Comparison of ENCODE assay signal across 29 mouse cellular contexts in genomic region chr11:62816591-62816990, GRCm38 (mm10). TPM values are rescaled to one million over a fixed set of nuclear protein-coding genes. Genes with fewer than 3 reads are reported as not detected.
DNase-seq lines count a peak whose midpoint lies in the region; ATAC-seq and TF ChIP-seq lines count a peak whose summit lies in the region.
"Had no signal": no experiment of that assay in that cellular context is flagged by ENCODE, and none has a peak within 500 bp of the region (broad histone marks: within the 10 kb centered on the region; RNA-seq: fewer than 3 reads in every experiment).

No protein-coding gene starts in this region.

- H3K4me2 ChIP-seq in limb, embryonic 14.5 days (replicated peaks; ENCODE audit: low read depth, low read length, severe bottlenecking) = no peak overlapping the region
- H3K4me2 ChIP-seq: embryonic facial prominence, embryonic 13.5 days; forebrain, embryonic 13.5 days; hindbrain, embryonic 14.5 days had no signal

- 45% methylated on average over 6 of the region's 6 CpGs for WGBS in limb, embryonic 14.5 days
- 93% methylated on average over 6 of the region's 6 CpGs for WGBS in limb, embryonic 10.5 days

- no peaks in the 10 kb centered on the region for H3K27me3 ChIP-seq in limb, embryonic 14.5 days (ENCODE audit: control insufficient read depth, insufficient read depth, low read length)
- peaks cover 8% of the 10 kb centered on the region; the same call in 1 of the 2 replicates for H3K27me3 ChIP-seq in limb, embryonic 10.5 days (ENCODE audit: low read depth, poor library complexity, severe bottlenecking)
- H3K27me3 ChIP-seq: embryonic facial prominence, embryonic 13.5 days; forebrain, embryonic 13.5 days; Patski had no signal

- H3K36me3 ChIP-seq in limb, embryonic 14.5 days (ENCODE audit: control insufficient read depth, insufficient read depth, low read length) = no peaks in the 10 kb centered on the region
- no peaks in the 10 kb centered on the region for H3K36me3 ChIP-seq in limb, embryonic 10.5 days
- H3K36me3 ChIP-seq: embryonic facial prominence, embryonic 13.5 days; forebrain, embryonic 10.5 days; G1E; heart, embryonic 10.5 days; hindbrain, embryonic 10.5 days had no signal

- ATAC-seq in limb, embryonic 14.5 days (ENCODE audit: low FRiP score, low read depth) = no peak
- ATAC-seq: forebrain, embryonic 13.5 days; forebrain, embryonic 16.5 days; intestine, postnatal 0 days; Patski had no signal

- TF ChIP-seq POLR2A in limb, embryonic 14.5 days (IDR thresholded peaks at IDR 0.05; ENCODE audit: borderline replicate concordance, extremely low read depth, insufficient read depth, insufficient read length) = no peak

- H3K4me3 ChIP-seq in limb, embryonic 14.5 days (replicated peaks; ENCODE audit: low read length) = no peak overlapping the region
- H3K4me3 ChIP-seq in limb, embryonic 10.5 days = no peak overlapping the region
- H3K4me3 ChIP-seq: embryonic facial prominence, embryonic 13.5 days; forebrain, embryonic 10.5 days; forebrain, embryonic 13.5 days; heart, adult 2 months; heart, embryonic 10.5 days; hindbrain, embryonic 10.5 days had no signal

- peak; percentile 33 for DNase-seq in limb, embryonic 14.5 days (ENCODE audit: low spot score)
- no peak for DNase-seq in limb, embryonic 10.5 days (ENCODE audit: low spot score)
- DNase-seq in 3T3-L1 (ENCODE audit: low read depth, low spot score) = peak; percentile 30
- DNase-seq in 416B (ENCODE audit: low read depth) = peak; percentile 48
- DNase-seq in NIH3T3 (ENCODE audit: low read depth) = peak; percentile 56
- DNase-seq in left cerebral cortex, postnatal 10 days (ENCODE audit: extremely low spot score in 1 of 2, low spot score in 2 of 2) = no peak
- DNase-seq in heart, postnatal 14 days = no peak
- DNase-seq: adrenal gland, postnatal 10 days; adrenal gland, postnatal 36 days; B cell, adult 2 months; cerebellum, adult 11 months; cerebellum, adult 2 months; cerebellum, adult 9-11 months; cerebellum, postnatal 25 days; gastrocnemius, postnatal 10 days; gastrocnemius, postnatal 36 days; heart, adult 2 months; heart, postnatal 36 days had no signal

- H3K9me3 ChIP-seq in limb, embryonic 14.5 days (ENCODE audit: control insufficient read depth, low read length) = no peaks in the 10 kb centered on the region
- H3K9me3 ChIP-seq in limb, embryonic 10.5 days (replicated peaks) = no peaks in the 10 kb centered on the region
- H3K9me3 ChIP-seq: embryonic facial prominence, embryonic 13.5 days; forebrain, embryonic 10.5 days; forebrain, embryonic 13.5 days; G1E; heart, embryonic 10.5 days; hindbrain, embryonic 10.5 days had no signal

- intact Hi-C loops in left cerebral cortex, postnatal 10 days (cut with DNase I) = no loop called here
- intact Hi-C loops in heart, postnatal 14 days (cut with DNase I) = loop anchor here (5.0 kb wide), 1 partner anchor 214 kb away; no protein-coding TSS in a partner anchor

- H3K9ac ChIP-seq in limb, embryonic 14.5 days (ENCODE audit: low read depth, low read length, severe bottlenecking) = no peak overlapping the region
- H3K9ac ChIP-seq: embryonic facial prominence, embryonic 13.5 days; forebrain, embryonic 13.5 days; hindbrain, embryonic 14.5 days had no signal

- peaks cover 18% of the 10 kb centered on the region for H3K4me1 ChIP-seq in limb, embryonic 14.5 days (ENCODE audit: control insufficient read depth, insufficient read depth, low read length)
- H3K4me1 ChIP-seq in limb, embryonic 10.5 days = peaks cover 25% of the 10 kb centered on the region

- no peak overlapping the region for H3K27ac ChIP-seq in limb, embryonic 14.5 days (replicated peaks; ENCODE audit: low read depth, low read length)
- H3K27ac ChIP-seq in limb, embryonic 10.5 days = no peak overlapping the region
- H3K27ac ChIP-seq: embryonic facial prominence, embryonic 13.5 days; forebrain, embryonic 10.5 days; forebrain, embryonic 13.5 days; heart, adult 2 months; heart, embryonic 10.5 days; hindbrain, embryonic 10.5 days; hindbrain, embryonic 14.5 days had no signal

RNA-seq across cellular contexts. Expression of gene Trim16, which starts 3.4 kb away (rescaled TPM):
- polyA plus RNA-seq in limb, embryonic 14.5 days (2012; rRNA removed) = 14.3 and 16.2 TPM in 2 replicates
- polyA plus RNA-seq in limb, embryonic 14.5 days (2014; fragmentation: Nextera tagmentation; extraction: Ambion mirVana) = 19.8 and 22.8 TPM in 2 replicates
- polyA plus RNA-seq in limb, embryonic 10.5 days (2016; fragmentation: Nextera tagmentation; extraction: Ambion mirVana) = 2.9 and 3.3 TPM in 2 replicates
- 1 to 10 TPM; 4.8 to 6.0 TPM for total RNA-seq in left cerebral cortex, postnatal 10 days (2021)
- total RNA-seq in heart, postnatal 14 days (2021) = 1 to 10 TPM; 5.8 to 6.7 TPM
- total RNA-seq: CH12.LX had no signal
- polyA plus RNA-seq: G1E had no signal

RNA-seq across cellular contexts. Expression of gene Zfp286, which starts 27.3 kb away (rescaled TPM):
- polyA plus RNA-seq in limb, embryonic 14.5 days (2012; rRNA removed) = 14.0 and 17.0 TPM in 2 replicates
- 22.2 and 31.9 TPM in 2 replicates for polyA plus RNA-seq in limb, embryonic 14.5 days (2014; fragmentation: Nextera tagmentation; extraction: Ambion mirVana)
- 22.4 and 29.8 TPM in 2 replicates for polyA plus RNA-seq in limb, embryonic 10.5 days (2016; fragmentation: Nextera tagmentation; extraction: Ambion mirVana)
- total RNA-seq in left cerebral cortex, postnatal 10 days (2021) = 10 to 100 TPM; 23.5 to 24.5 TPM
- total RNA-seq in heart, postnatal 14 days (2021) = 1 to 10 TPM; 1.0 to 1.4 TPM
- total RNA-seq: CH12.LX had no signal
- polyA plus RNA-seq: G1E had no signal

RNA-seq across cellular contexts. Expression of gene Fbxw10, which starts 30.3 kb away (rescaled TPM):
- polyA plus RNA-seq in limb, embryonic 14.5 days (2012; rRNA removed) = 0.63 and 0.67 TPM in 2 replicates
- 0.56 and 0.72 TPM in 2 replicates for polyA plus RNA-seq in limb, embryonic 14.5 days (2014; fragmentation: Nextera tagmentation; extraction: Ambion mirVana)
- polyA plus RNA-seq in limb, embryonic 10.5 days (2016; fragmentation: Nextera tagmentation; extraction: Ambion mirVana) = 0.31 and 0.84 TPM in 2 replicates
- total RNA-seq in left cerebral cortex, postnatal 10 days (2021) = under 1 TPM; 0.71 to 0.92 TPM
- under 1 TPM; 0.43 to 0.49 TPM for total RNA-seq in heart, postnatal 14 days (2021)
- polyA plus RNA-seq: G1E had no signal

Comparison
In these comparisons a context has a peak if more than half of its experiments do, and no peak if none do; other contexts are left out.
1. DNase-seq: peak in limb, embryonic 14.5 days (single experiment), 3T3-L1 (single experiment), 416B (single experiment) and NIH3T3 (single experiment); none in limb, embryonic 10.5 days (single experiment), left cerebral cortex, postnatal 10 days (0 of 2) and heart, postnatal 14 days (0 of 2).
2. RNA of gene Zfp286, which starts 27.3 kb away (total RNA-seq): 23.5 to 24.5 TPM in left cerebral cortex, postnatal 10 days; 1.0 to 1.4 TPM in heart, postnatal 14 days; every median in the first group is over 10 times any median in the second.